Comparison of ENCODE assay signal across 8 mouse cellular contexts in the genomic region with DNA sequence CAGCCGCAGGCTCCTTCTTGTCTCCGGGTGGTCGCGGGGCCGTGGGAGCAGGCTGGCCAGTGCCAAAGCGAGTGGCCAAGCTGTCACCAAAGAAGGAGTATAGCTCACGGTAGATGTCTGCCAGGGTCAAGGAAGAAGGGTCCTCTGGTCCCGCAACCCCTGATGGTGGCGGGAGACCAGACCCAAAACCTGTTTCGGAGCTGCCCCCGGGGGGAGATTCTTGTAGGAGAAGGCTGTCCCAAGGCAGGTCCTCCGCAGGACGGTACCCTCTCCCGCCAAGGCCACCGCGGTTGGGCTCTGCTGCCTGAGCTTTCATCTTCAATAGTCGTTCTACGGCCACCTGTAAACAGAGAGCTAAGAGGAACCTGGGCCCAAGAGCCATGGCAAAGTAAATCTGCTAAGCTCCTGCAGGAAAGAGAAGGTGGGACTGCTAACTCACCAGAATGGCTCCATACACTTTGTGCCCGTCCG. TPM values are rescaled to one million over a fixed set of nuclear protein-coding genes. Genes with fewer than 3 reads are reported as not detected.
A peak's percentile ranks its signal among the peaks of the same experiment; 100 is the strongest.
DNase-seq lines count a peak whose midpoint lies in the region; ATAC-seq and TF ChIP-seq lines count a peak whose summit lies in the region.

No protein-coding gene starts in this region.

- 5% methylated on average over 20 of the region's 20 CpGs for WGBS in hindbrain, postnatal 0 days
- 5% methylated on average over 20 of the region's 20 CpGs for WGBS in midbrain, embryonic 12.5 days

- H3K79me2 ChIP-seq in C2C12 (ENCODE audit: control insufficient read depth, insufficient read depth) = peaks cover 50% of the 10 kb centered on the region

- peak overlapping the region; percentile 99 for H3K27ac ChIP-seq in cortical plate, adult 2 months (ENCODE audit: insufficient read depth, low read length)
- peak overlapping the region; percentile 95 for H3K27ac ChIP-seq in hindbrain, postnatal 0 days
- peak overlapping the region; percentile 98 for H3K27ac ChIP-seq in midbrain, embryonic 12.5 days (replicated peaks)

- intact Hi-C loops in heart, postnatal 14 days (cut with DNase I) = loop anchor here (5.0 kb wide), 1 partner anchor 42 kb away; a partner anchor contains a TSS

- H3K4me1 ChIP-seq in cortical plate, adult 2 months (ENCODE audit: control insufficient read depth, insufficient read depth, low read length) = peaks cover 6% of the 10 kb centered on the region; the same call in 1 of the 2 replicates
- peaks cover 12% of the 10 kb centered on the region for H3K4me1 ChIP-seq in hindbrain, postnatal 0 days (ENCODE audit: insufficient read depth, low read length)
- peaks cover 33% of the 10 kb centered on the region for H3K4me1 ChIP-seq in midbrain, embryonic 12.5 days

- ATAC-seq in hindbrain, postnatal 0 days = no peak; the same call in none of the 2 replicates
- ATAC-seq in midbrain, embryonic 12.5 days (ENCODE audit: low FRiP score, low read depth) = peak; percentile 28
- no peak for ATAC-seq in megakaryocyte-erythroid progenitor cell, adult 5-6 weeks (replicated peaks; ENCODE audit: low FRiP score, low TSS enrichment, poor library complexity, severe bottlenecking)

- TF ChIP-seq POLR2A in cortical plate, adult 2 months (IDR thresholded peaks at IDR 0.05; ENCODE audit: extremely low read depth, insufficient read depth, low read length) = no peak

- peaks cover 14% of the 10 kb centered on the region for H3K79me3 ChIP-seq in C2C12 (ENCODE audit: low read depth)

- peak overlapping the region; percentile 92 for H3ac ChIP-seq in C2C12 (ENCODE audit: control insufficient read depth, insufficient read length, low read depth)

- H3K9ac ChIP-seq in hindbrain, postnatal 0 days (replicated peaks; ENCODE audit: low read length) = peak overlapping the region; percentile 93
- H3K9ac ChIP-seq in midbrain, embryonic 12.5 days (replicated peaks) = peak overlapping the region; percentile 94

- peak overlapping the region; percentile 68 for H3K4me3 ChIP-seq in C2C12 (ENCODE audit: insufficient read depth, poor library complexity, severe bottlenecking)
- peak overlapping the region; percentile 84 for H3K4me3 ChIP-seq in cortical plate, adult 2 months (ENCODE audit: insufficient read depth, low read length)
- H3K4me3 ChIP-seq in hindbrain, postnatal 0 days (ENCODE audit: low read length) = peak overlapping the region; percentile 69
- H3K4me3 ChIP-seq in midbrain, embryonic 12.5 days = peak overlapping the region; percentile 79

- no peaks in the 10 kb centered on the region for H3K9me3 ChIP-seq in hindbrain, postnatal 0 days (ENCODE audit: low read length)
- H3K9me3 ChIP-seq in midbrain, embryonic 12.5 days = no peaks in the 10 kb centered on the region

- H3K27me3 ChIP-seq in C2C12 (ENCODE audit: control insufficient read depth, insufficient read depth, insufficient read length) = no peaks in the 10 kb centered on the region
- H3K27me3 ChIP-seq in hindbrain, postnatal 0 days (ENCODE audit: insufficient read depth, low read length) = no peaks in the 10 kb centered on the region
- H3K27me3 ChIP-seq in midbrain, embryonic 12.5 days = no peaks in the 10 kb centered on the region

- peak overlapping the region; percentile 95 for H3K4me2 ChIP-seq in hindbrain, postnatal 0 days (ENCODE audit: low read depth, low read length)
- H3K4me2 ChIP-seq in midbrain, embryonic 12.5 days (replicated peaks) = peak overlapping the region; percentile 99

- DNase-seq in heart, adult 8-10 months (ENCODE audit: low spot score) = peak; percentile 21
- no peak for DNase-seq in heart, postnatal 14 days
- peak; percentile 31 for DNase-seq in hindbrain, postnatal 0 days (ENCODE audit: low spot score)
- DNase-seq in cerebellum, adult 8-10 months = no peak

- TF ChIP-seq CTCF in C2C12 (IDR thresholded peaks at IDR 0.05; ENCODE audit: control insufficient read depth, insufficient read depth, insufficient read length) = no peak
- no peak for TF ChIP-seq CTCF in cortical plate, adult 2 months (IDR thresholded peaks at IDR 0.05; ENCODE audit: extremely low read depth, insufficient read depth, low read length)
- no peak for TF ChIP-seq CTCF in hindbrain, postnatal 0 days (IDR thresholded peaks at IDR 0.05; ENCODE audit: low read depth)

- peaks cover 64% of the 10 kb centered on the region for H3K36me3 ChIP-seq in C2C12 (ENCODE audit: control insufficient read depth, insufficient read depth)
- H3K36me3 ChIP-seq in hindbrain, postnatal 0 days (ENCODE audit: insufficient read depth, low read length) = peaks cover 16% of the 10 kb centered on the region; the same call in 1 of the 2 replicates
- peaks cover 35% of the 10 kb centered on the region for H3K36me3 ChIP-seq in midbrain, embryonic 12.5 days

TF ChIP-seq in C2C12, 6 proteins besides CTCF, POLR2A, EP300 and RAD21:
- TF ChIP-seq MAX (IDR thresholded peaks at IDR 0.05) (no peak), FOSL1 (IDR thresholded peaks at IDR 0.05; ENCODE audit: insufficient read depth, low read length, poor library complexity, severe bottlenecking) (no peak), CEBPB (IDR thresholded peaks at IDR 0.05; ENCODE audit: low read depth) (no peak)

RNA-seq across cellular contexts. Expression of a gene that starts 0.7 kb away (rescaled TPM):
- total RNA-seq in heart, adult 8-10 months (2022) = 10 to 100 TPM; 18.2 to 21.5 (median 19.5) TPM
- total RNA-seq in heart, postnatal 14 days (2021) = 10 to 100 TPM; 15.7 to 17.9 TPM
- polyA plus RNA-seq in C2C12 (2012; fragmentation: generic; extraction: Trizol) = 28.7 TPM
- polyA plus RNA-seq in cortical plate, adult 2 months (2012; rRNA removed) = 18.7 and 18.8 TPM in 2 replicates
- total RNA-seq in hindbrain, postnatal 0 days (2014; rRNA removed) = 29.5 and 31.0 TPM in 2 replicates
- polyA plus RNA-seq in hindbrain, postnatal 0 days (2015; fragmentation: Nextera tagmentation; extraction: Ambion mirVana) = 27.0 and 27.7 TPM in 2 replicates
- 40.4 TPM in 2 replicates for polyA plus RNA-seq in midbrain, embryonic 12.5 days (2016; fragmentation: Nextera tagmentation; extraction: Ambion mirVana)
- total RNA-seq in megakaryocyte-erythroid progenitor cell, adult 5-6 weeks (2014; fragmentation: Nextera tagmentation) = 104 and 114 TPM in 2 replicates
- 31.2 and 54.7 TPM in 2 replicates for total RNA-seq in megakaryocyte-erythroid progenitor cell, adult 5-6 weeks (2017)

RNA-seq across cellular contexts. Expression of a gene that starts 4.2 kb away (rescaled TPM):
- 100 to 1,000 TPM; 111 to 137 (median 125) TPM for total RNA-seq in heart, adult 8-10 months (2022)
- total RNA-seq in heart, postnatal 14 days (2021) = 100 to 1,000 TPM; 110 to 121 TPM
- polyA plus RNA-seq in C2C12 (2012; fragmentation: generic; extraction: Trizol) = 58.2 TPM
- polyA plus RNA-seq in cortical plate, adult 2 months (2012; rRNA removed) = 134 and 142 TPM in 2 replicates
- 269 and 347 TPM in 2 replicates for total RNA-seq in hindbrain, postnatal 0 days (2014; rRNA removed)
- polyA plus RNA-seq in hindbrain, postnatal 0 days (2015; fragmentation: Nextera tagmentation; extraction: Ambion mirVana) = 233 and 258 TPM in 2 replicates
- 211 and 214 TPM in 2 replicates for polyA plus RNA-seq in midbrain, embryonic 12.5 days (2016; fragmentation: Nextera tagmentation; extraction: Ambion mirVana)
- 59.6 and 76.4 TPM in 2 replicates for total RNA-seq in megakaryocyte-erythroid progenitor cell, adult 5-6 weeks (2014; fragmentation: Nextera tagmentation)
- 32.1 and 33.8 TPM in 2 replicates for total RNA-seq in megakaryocyte-erythroid progenitor cell, adult 5-6 weeks (2017)

RNA-seq across cellular contexts. Expression of a gene that starts 11.2 kb away (rescaled TPM):
- total RNA-seq in heart, adult 8-10 months (2022) = 1 to 10 TPM; 5.4 to 9.0 (median 7.7) TPM
- 1 to 10 TPM; 7.2 to 8.9 TPM for total RNA-seq in heart, postnatal 14 days (2021)
- 28.5 TPM for polyA plus RNA-seq in C2C12 (2012; fragmentation: generic; extraction: Trizol)
- polyA plus RNA-seq in cortical plate, adult 2 months (2012; rRNA removed) = 15.1 and 15.5 TPM in 2 replicates
- 30.1 and 38.9 TPM in 2 replicates for total RNA-seq in hindbrain, postnatal 0 days (2014; rRNA removed)
- polyA plus RNA-seq in hindbrain, postnatal 0 days (2015; fragmentation: Nextera tagmentation; extraction: Ambion mirVana) = 23.3 and 25.9 TPM in 2 replicates
- polyA plus RNA-seq in midbrain, embryonic 12.5 days (2016; fragmentation: Nextera tagmentation; extraction: Ambion mirVana) = 34.5 and 35.5 TPM in 2 replicates
- total RNA-seq in megakaryocyte-erythroid progenitor cell, adult 5-6 weeks (2014; fragmentation: Nextera tagmentation) = 13.2 and 16.1 TPM in 2 replicates
- total RNA-seq in megakaryocyte-erythroid progenitor cell, adult 5-6 weeks (2017) = 7.6 and 12.0 TPM in 2 replicates

RNA-seq across cellular contexts. Expression of a gene that starts 18.1 kb away (rescaled TPM):
- 10 to 100 TPM; 30.3 to 42.0 (median 33.7) TPM for total RNA-seq in heart, adult 8-10 months (2022)
- total RNA-seq in heart, postnatal 14 days (2021) = 10 to 100 TPM; 59.3 to 59.5 TPM
- 78.5 TPM for polyA plus RNA-seq in C2C12 (2012; fragmentation: generic; extraction: Trizol)
- 121 and 127 TPM in 2 replicates for polyA plus RNA-seq in cortical plate, adult 2 months (2012; rRNA removed)
- total RNA-seq in hindbrain, postnatal 0 days (2014; rRNA removed) = 47.7 and 51.3 TPM in 2 replicates
- 88.3 and 89.5 TPM in 2 replicates for polyA plus RNA-seq in hindbrain, postnatal 0 days (2015; fragmentation: Nextera tagmentation; extraction: Ambion mirVana)
- 210 and 224 TPM in 2 replicates for polyA plus RNA-seq in midbrain, embryonic 12.5 days (2016; fragmentation: Nextera tagmentation; extraction: Ambion mirVana)
- 365 and 530 TPM in 2 replicates for total RNA-seq in megakaryocyte-erythroid progenitor cell, adult 5-6 weeks (2014; fragmentation: Nextera tagmentation)
- 100 and 161 TPM in 2 replicates for total RNA-seq in megakaryocyte-erythroid progenitor cell, adult 5-6 weeks (2017)

RNA-seq across cellular contexts. Expression of a gene that starts 23.4 kb away (rescaled TPM):
- 10 to 100 TPM; 52.1 to 60.7 (median 55.4) TPM for total RNA-seq in heart, adult 8-10 months (2022)
- total RNA-seq in heart, postnatal 14 days (2021) = 10 to 100 TPM; 53.9 to 63.0 TPM
- 178 TPM for polyA plus RNA-seq in C2C12 (2012; fragmentation: generic; extraction: Trizol)
- 177 and 184 TPM in 2 replicates for polyA plus RNA-seq in cortical plate, adult 2 months (2012; rRNA removed)
- total RNA-seq in hindbrain, postnatal 0 days (2014; rRNA removed) = 52.7 and 78.3 TPM in 2 replicates
- 171 and 178 TPM in 2 replicates for polyA plus RNA-seq in hindbrain, postnatal 0 days (2015; fragmentation: Nextera tagmentation; extraction: Ambion mirVana)
- 154 and 160 TPM in 2 replicates for polyA plus RNA-seq in midbrain, embryonic 12.5 days (2016; fragmentation: Nextera tagmentation; extraction: Ambion mirVana)
- total RNA-seq in megakaryocyte-erythroid progenitor cell, adult 5-6 weeks (2014; fragmentation: Nextera tagmentation) = 120 and 126 TPM in 2 replicates
- 86.1 and 106 TPM in 2 replicates for total RNA-seq in megakaryocyte-erythroid progenitor cell, adult 5-6 weeks (2017)

Comparison
In these comparisons a context has a peak if more than half of its experiments do, and no peak if none do; other contexts are left out.
1. DNase-seq: peak in heart, adult 8-10 months (single experiment) and hindbrain, postnatal 0 days (single experiment); none in heart, postnatal 14 days (0 of 2) and cerebellum, adult 8-10 months (single experiment).
2. Peak in every context shown above with its lines, with median percentiles within 50 percentile points of each other: H3K4me3 ChIP-seq and H3K27ac ChIP-seq.